Mouse (Mus musculus) spleen, postnatal 10 days (tissue): ENCODE results near the gene Rexo5.
A peak's percentile ranks its signal among the peaks of the same experiment; 100 is the strongest.

ENCODE experiments used
- DNase-seq, 2 experiments: peaks; one replicate each; pipeline ENCODE4 v3.0.0; 2021 to 2022; ENCODE audit warnings: low spot score in 2 of 2

Rexo5 gene

GRCm38 (mm10) chr7:119887887-119888286, 94.1 kb downstream of the Rexo5 start:
- no peak for DNase-seq

- no peak for DNase-seq
Observed at GRCm38 (mm10) chr7:119892198-119892597, 98.4 kb downstream of the Rexo5 start.

GRCm38 (mm10) chr7:119892742-119893141, 98.9 kb downstream of the Rexo5 start:
- no peak for DNase-seq

- peak in 1 of 2 experiments; percentile 35 for DNase-seq
Observed at GRCm38 (mm10) chr7:119894818-119895544, 101.2 kb downstream of the Rexo5 start.

GRCm38 (mm10) chr7:119895639-119896512, 102.1 kb downstream of the Rexo5 start, which contains the start of the genes Lyrm1 and Dcun1d3:
Lyrm1 (plus strand) TSS chr7:119895861.
Dcun1d3 (minus strand) TSS chr7:119896298.
- peak; percentile 88 to 97 for DNase-seq

GRCm38 (mm10) chr7:119897521-119898109, 103.8 kb downstream of the Rexo5 start:
- DNase-seq, result no peak

GRCm38 (mm10) chr7:119898247-119898856, 104.5 kb downstream of the Rexo5 start:
- no peak for DNase-seq
